In genomic region chr9:123111751-123112221, GRCm38 (mm10) we compare ENCODE assay signal across 8 mouse cellular contexts. TPM values are rescaled to one million over a fixed set of nuclear protein-coding genes. Genes with fewer than 3 reads are reported as not detected.
DNase-seq lines count a peak whose midpoint lies in the region; ATAC-seq and TF ChIP-seq lines count a peak whose summit lies in the region.

No protein-coding gene starts in this region.

- H3K9me3 ChIP-seq in intestine, postnatal 0 days (ENCODE audit: control insufficient read depth), result no peaks in the 10 kb centered on the region
- H3K9me3 ChIP-seq in neural tube, embryonic 15.5 days (replicated peaks), result no peaks in the 10 kb centered on the region

- H3K36me3 ChIP-seq in intestine, postnatal 0 days (ENCODE audit: control insufficient read depth, insufficient read depth), result peaks cover 4% of the 10 kb centered on the region
- peaks cover 14% of the 10 kb centered on the region for H3K36me3 ChIP-seq in neural tube, embryonic 15.5 days

- TF ChIP-seq CTCF in cerebellum, adult 2 months (IDR thresholded peaks at IDR 0.05; ENCODE audit: borderline replicate concordance, insufficient read depth, low read depth, low read length), result no peak
- TF ChIP-seq CTCF in intestine, postnatal 0 days (IDR thresholded peaks at IDR 0.05; ENCODE audit: low read depth), result peak; percentile 27; the same call in 1 of the 2 replicates

- no peak overlapping the region for H3K27ac ChIP-seq in cerebellum, adult 2 months (ENCODE audit: insufficient read depth, low read length)
- peak overlapping the region; percentile 67 for H3K27ac ChIP-seq in intestine, postnatal 0 days (ENCODE audit: low read depth, low read length)
- H3K27ac ChIP-seq in neural tube, embryonic 15.5 days (replicated peaks), result no peak overlapping the region

- peak overlapping the region; percentile 67 for H3K4me3 ChIP-seq in cerebellum, adult 2 months (replicated peaks; ENCODE audit: insufficient read depth, low read depth, low read length)
- peak overlapping the region; percentile 91 for H3K4me3 ChIP-seq in intestine, postnatal 0 days (ENCODE audit: low read depth, low read length)
- peak overlapping the region; percentile 94 for H3K4me3 ChIP-seq in neural tube, embryonic 15.5 days (replicated peaks)

- 57% methylated on average over 8 of the region's 8 CpGs for WGBS in cerebellum, adult 2 months
- WGBS in intestine, postnatal 0 days, result 25% methylated on average over 8 of the region's 8 CpGs
- 68% methylated on average over 8 of the region's 8 CpGs for WGBS in neural tube, embryonic 15.5 days

- H3K4me1 ChIP-seq in cerebellum, adult 2 months (ENCODE audit: control insufficient read depth, insufficient read depth, low read length), result no peaks in the 10 kb centered on the region; the same call in 1 of the 2 replicates
- 0 out of 2 replicates have a peak, but pooled peaks cover 9% of the 10 kb centered on the region for H3K4me1 ChIP-seq in intestine, postnatal 0 days (replicated peaks; ENCODE audit: control insufficient read depth, insufficient read depth, low read length)
- peaks cover 30% of the 10 kb centered on the region for H3K4me1 ChIP-seq in neural tube, embryonic 15.5 days

- no peak for DNase-seq in cerebellum, adult 2 months
- DNase-seq in cerebellum, adult 9-10 months, result no peak
- DNase-seq in thymus, postnatal 0 days (ENCODE audit: low spot score), result peak; percentile 23
- DNase-seq in thymus, adult 18-20 months, result no peak
- no peak for DNase-seq in spleen, postnatal 4 days (ENCODE audit: low spot score in 2 of 2)
- DNase-seq in spleen, adult 12 weeks (ENCODE audit: low spot score), result no peak

- H3K9ac ChIP-seq in intestine, postnatal 0 days (ENCODE audit: low read depth, low read length), result no peak overlapping the region
- peak overlapping the region; percentile 96 for H3K9ac ChIP-seq in neural tube, embryonic 15.5 days (replicated peaks)

- TF ChIP-seq POLR2A in cerebellum, adult 2 months (IDR thresholded peaks at IDR 0.05; ENCODE audit: borderline replicate concordance, insufficient read depth, low read length), result no peak

- peak; percentile 42 for ATAC-seq in intestine, postnatal 0 days
- ATAC-seq in neural tube, embryonic 15.5 days (ENCODE audit: low FRiP score), result no peak

- no peaks in the 10 kb centered on the region for H3K27me3 ChIP-seq in cerebellum, adult 2 months (ENCODE audit: control insufficient read depth, insufficient read depth, low read length)
- no peaks in the 10 kb centered on the region for H3K27me3 ChIP-seq in intestine, postnatal 0 days (replicated peaks; ENCODE audit: control insufficient read depth, insufficient read depth, low read length)
- no peaks in the 10 kb centered on the region for H3K27me3 ChIP-seq in neural tube, embryonic 15.5 days (replicated peaks)

- peak overlapping the region; percentile 87 for H3K4me2 ChIP-seq in intestine, postnatal 0 days (replicated peaks; ENCODE audit: low read depth)
- H3K4me2 ChIP-seq in neural tube, embryonic 15.5 days, result peak overlapping the region; percentile 91

RNA-seq across cellular contexts. Expression of gene Zdhhc3, which starts 1.2 kb away (rescaled TPM):
- 83.4 and 85.9 TPM in 2 replicates for polyA plus RNA-seq in cerebellum, adult 2 months (2012; rRNA removed)
- 48.6 and 49.2 TPM in 2 replicates for polyA plus RNA-seq in thymus, postnatal 0 days (2015; fragmentation: Nextera tagmentation; extraction: Ambion mirVana)
- 52.1 and 55.3 TPM in 2 replicates for polyA plus RNA-seq in intestine, postnatal 0 days (2015; fragmentation: Nextera tagmentation; extraction: Ambion mirVana)
- 81.3 and 84.7 TPM in 2 replicates for polyA plus RNA-seq in neural tube, embryonic 15.5 days (2015; fragmentation: Nextera tagmentation; extraction: Ambion mirVana)

RNA-seq across cellular contexts. Expression of gene Exosc7, which starts 1.2 kb away (rescaled TPM):
- 57.2 and 60.5 TPM in 2 replicates for polyA plus RNA-seq in cerebellum, adult 2 months (2012; rRNA removed)
- polyA plus RNA-seq in thymus, postnatal 0 days (2015; fragmentation: Nextera tagmentation; extraction: Ambion mirVana), result 112 and 121 TPM in 2 replicates
- 53.2 and 53.6 TPM in 2 replicates for polyA plus RNA-seq in intestine, postnatal 0 days (2015; fragmentation: Nextera tagmentation; extraction: Ambion mirVana)
- 77.1 and 94.0 TPM in 2 replicates for polyA plus RNA-seq in neural tube, embryonic 15.5 days (2015; fragmentation: Nextera tagmentation; extraction: Ambion mirVana)

RNA-seq across cellular contexts. Expression of gene Clec3b, which starts 39.0 kb away (rescaled TPM):
- polyA plus RNA-seq in cerebellum, adult 2 months (2012; rRNA removed), result 15.4 and 15.7 TPM in 2 replicates
- polyA plus RNA-seq in thymus, postnatal 0 days (2015; fragmentation: Nextera tagmentation; extraction: Ambion mirVana), result 2.8 and 4.2 TPM in 2 replicates
- polyA plus RNA-seq in intestine, postnatal 0 days (2015; fragmentation: Nextera tagmentation; extraction: Ambion mirVana), result 3.5 and 4.7 TPM in 2 replicates
- 3.5 and 4.2 TPM in 2 replicates for polyA plus RNA-seq in neural tube, embryonic 15.5 days (2015; fragmentation: Nextera tagmentation; extraction: Ambion mirVana)
